Mouse (Mus musculus) cerebellum, adult 9-10 months (tissue): ENCODE measurements around the gene Ormdl2.

Experiments used
- DNase-seq: peaks from one replicate; pipeline ENCODE4 v3.0.0; 2022

The Ormdl2 gene

DNA sequence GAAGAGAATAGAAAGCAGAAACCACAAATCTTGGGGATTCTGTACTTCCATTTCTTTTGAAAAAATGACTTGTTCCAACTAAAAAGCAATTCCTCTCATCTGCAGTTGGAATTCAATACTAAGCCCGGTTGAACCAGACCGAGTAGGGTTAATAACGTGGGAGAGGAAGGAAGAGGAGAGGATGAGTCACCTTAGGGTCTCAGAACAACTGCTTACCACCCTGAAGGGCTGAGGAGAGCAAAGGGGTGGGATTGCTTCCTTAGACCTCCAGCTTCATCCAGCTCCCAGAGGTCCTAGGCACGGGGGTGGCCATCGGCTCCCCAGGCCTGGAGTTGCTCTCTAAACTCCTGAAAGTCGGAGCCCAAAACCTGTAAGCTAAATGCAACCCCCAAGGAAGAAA lies 18.1 kb downstream of the Ormdl2 start:
- no peak for DNase-seq

- no peak for DNase-seq
Measured at GRCm38 (mm10) chr10:128802956-128803355, 18.5 kb downstream of the Ormdl2 start.

DNA sequence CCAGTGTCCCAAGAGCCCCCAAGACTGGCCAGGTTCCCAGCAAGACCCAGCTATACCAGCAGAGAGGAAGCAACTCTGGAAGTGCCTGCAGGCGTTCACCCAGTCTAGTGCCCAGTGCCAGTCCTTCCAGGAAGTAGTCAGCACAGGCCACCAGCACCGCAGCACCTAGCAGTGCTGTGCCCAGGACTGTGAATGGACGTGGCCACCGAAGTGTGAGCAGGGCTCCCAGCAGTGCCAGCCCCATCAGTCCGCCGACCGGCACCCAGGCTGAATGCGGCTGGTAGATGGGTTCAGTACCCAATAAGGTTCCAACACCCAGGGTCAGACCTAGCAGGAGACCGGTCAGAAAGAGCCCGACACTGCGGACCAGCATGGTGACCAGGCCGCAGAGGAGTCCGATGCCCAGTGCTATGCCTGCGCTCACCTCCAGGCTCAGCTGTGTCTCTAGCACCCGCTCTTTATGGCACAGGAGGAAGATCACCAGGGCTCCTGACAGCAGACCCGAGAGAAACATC lies 19.4 kb downstream of the Ormdl2 start:
- no peak for DNase-seq

- DNase-seq, result no peak
Measured at GRCm38 (mm10) chr10:128798676-128799075, 22.8 kb downstream of the Ormdl2 start.

DNA sequence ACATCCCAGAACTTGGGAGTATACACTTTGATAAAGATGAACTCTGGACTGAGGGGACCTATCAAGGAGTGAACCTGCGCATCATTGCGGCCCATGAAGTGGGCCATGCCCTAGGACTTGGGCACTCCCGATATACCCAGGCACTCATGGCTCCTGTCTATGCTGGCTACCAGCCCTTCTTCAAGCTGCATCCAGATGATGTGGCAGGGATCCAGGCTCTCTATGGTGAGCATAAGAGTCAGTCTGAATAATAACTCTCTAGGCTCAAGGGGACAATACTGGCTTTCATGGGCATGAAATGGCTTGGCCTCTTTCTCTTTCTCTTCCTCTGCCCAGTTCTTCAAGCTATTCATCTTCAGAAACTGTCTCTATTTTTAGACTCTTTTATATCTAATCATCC lies 25.9 kb downstream of the Ormdl2 start:
- DNase-seq, result no peak

- DNase-seq, result no peak
Measured at GRCm38 (mm10) chr10:128794391-128794790, 27.1 kb downstream of the Ormdl2 start.

DNA sequence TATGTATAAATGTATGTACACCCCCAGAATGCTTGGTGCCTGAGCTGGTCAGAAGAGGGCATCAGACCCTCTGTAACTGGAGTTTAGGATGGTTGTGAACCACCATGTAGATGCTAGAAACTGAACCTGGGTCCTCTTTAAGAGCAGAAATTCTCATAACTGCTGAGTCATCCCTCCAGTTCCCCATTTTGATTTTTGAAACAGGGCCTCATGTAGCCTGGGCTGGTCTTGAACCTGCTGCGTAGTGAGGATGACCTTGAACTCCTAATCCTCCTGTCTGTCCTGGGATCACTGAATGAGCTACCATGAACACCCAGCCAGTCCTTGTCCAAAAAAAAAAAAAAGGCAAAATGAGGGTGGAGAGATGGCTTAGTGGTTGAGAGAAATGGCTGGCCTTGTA lies 28.2 kb downstream of the Ormdl2 start:
- no peak for DNase-seq

DNA sequence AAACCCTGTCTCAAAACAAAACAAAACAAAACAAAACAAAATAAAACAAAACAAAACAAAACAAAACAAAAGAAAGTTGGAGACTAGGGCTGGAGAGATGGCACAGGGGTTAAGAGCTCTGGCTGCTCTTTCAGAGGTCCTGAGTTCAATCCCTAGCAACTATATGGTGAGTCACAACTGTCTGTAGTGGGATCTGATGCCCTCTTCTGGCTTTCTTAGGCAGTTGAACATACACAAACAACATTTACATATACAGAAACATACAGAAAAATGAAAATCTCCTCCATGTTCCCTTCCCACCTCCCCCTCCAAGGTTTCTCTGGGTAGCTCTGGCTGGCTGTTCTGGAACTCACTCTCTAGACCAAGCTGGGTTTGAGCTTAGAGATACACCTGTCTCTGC lies 29.4 kb downstream of the Ormdl2 start:
- no peak for DNase-seq

GRCm38 (mm10) chr10:128790398-128791124 lies 30.9 kb downstream of the Ormdl2 start, which contains the start of gene Mmp19:
Gene Mmp19, plus strand, starts transcription at chr10:128790910.
- DNase-seq, result no peak

GRCm38 (mm10) chr10:128780200-128780599 lies 41.2 kb downstream of the Ormdl2 start:
- DNase-seq, result no peak

DNA sequence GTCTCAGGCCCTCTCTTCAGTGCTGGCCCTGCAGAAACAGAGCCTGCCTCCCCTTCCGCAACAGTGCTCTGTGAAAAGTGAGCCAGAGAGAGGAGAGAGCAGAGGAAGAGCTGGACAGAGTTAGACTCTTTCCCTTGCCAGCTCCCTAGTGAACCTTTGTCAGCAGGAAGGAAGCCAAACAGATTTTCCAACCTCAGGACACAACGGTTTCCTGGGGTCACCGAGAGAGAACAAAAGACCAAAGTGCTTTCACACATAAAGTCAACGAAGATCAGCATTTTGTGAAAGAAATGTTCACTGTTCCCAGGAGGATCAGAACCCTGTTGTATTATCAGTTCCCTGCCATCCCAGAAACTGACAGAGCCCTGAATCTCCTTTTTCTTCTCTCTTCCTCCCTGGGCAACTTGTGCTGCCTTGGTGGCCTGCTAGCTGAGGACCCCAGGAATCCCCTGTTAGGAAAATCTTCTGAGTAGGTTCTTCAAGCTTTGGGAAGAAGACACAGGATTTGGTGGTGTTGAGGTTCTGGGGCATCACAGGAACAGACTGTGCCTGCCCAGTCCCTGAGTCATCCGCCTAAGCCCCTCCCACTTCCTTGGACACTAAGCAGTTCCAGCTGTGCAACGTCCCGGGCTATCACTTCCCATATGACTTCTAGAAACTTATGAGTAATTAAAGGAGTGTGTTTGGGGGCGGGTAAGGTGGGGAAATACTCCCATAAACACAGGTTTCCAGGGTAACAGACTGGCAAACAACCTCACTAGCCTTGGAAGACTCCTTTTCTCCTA lies 42.2 kb downstream of the Ormdl2 start:
- no peak for DNase-seq

GRCm38 (mm10) chr10:128778441-128778840 lies 43.0 kb downstream of the Ormdl2 start:
- no peak for DNase-seq

GRCm38 (mm10) chr10:128773685-128774084 lies 47.8 kb downstream of the Ormdl2 start:
- no peak for DNase-seq

GRCm38 (mm10) chr10:128772895-128773294 lies 48.5 kb downstream of the Ormdl2 start:
- DNase-seq, result no peak
